Mouse (Mus musculus): Measurements from ENCODE around the gene Gm11444. TPM values are rescaled to one million over a fixed set of nuclear protein-coding genes. Genes with fewer than 3 reads are reported as not detected.
A peak's percentile ranks its signal among the peaks of the same experiment; 100 is the strongest.

The Gm11444 gene
- total and polyA plus RNA-seq, 3 experiments, result not detected

- H3K79me2 ChIP-seq (replicated peaks; ENCODE audit: control insufficient read depth, extremely low read depth, insufficient read depth, poor library complexity, severe bottlenecking), result no peaks in the 10 kb centered on the region
- H3K4me2 ChIP-seq (ENCODE audit: insufficient read depth, low read depth, poor library complexity, severe bottlenecking), result peak overlapping the region; percentile 5; the same call in 1 of the 2 replicates
- TF ChIP-seq ZNF384 (IDR thresholded peaks at IDR 0.05; ENCODE audit: low read depth, low read length), result peak; percentile 74
- no peak for TF ChIP-seq JUN (IDR thresholded peaks at IDR 0.05; ENCODE audit: insufficient read depth, low read depth, low read length)
- TF ChIP-seq MEF2A (IDR thresholded peaks at IDR 0.05; ENCODE audit: borderline replicate concordance, low read depth, low read length), result peak; percentile 72; the same call in 1 of the 2 replicates
- TF ChIP-seq EP300 (IDR thresholded peaks at IDR 0.05; ENCODE audit: low read length), result peak; percentile 51
- no peak for TF ChIP-seq USF2 (conservative IDR thresholded peaks at IDR 0.05; ENCODE audit: low read depth, low read length)
- no peak for TF ChIP-seq ELF1 (IDR thresholded peaks at IDR 0.05; ENCODE audit: low read depth, low read length)
- peak; percentile 59 for TF ChIP-seq ETS1 (conservative IDR thresholded peaks at IDR 0.05; ENCODE audit: low read depth, low read length)
- TF ChIP-seq NELFE (IDR thresholded peaks at IDR 0.05; ENCODE audit: low read depth, low read length), result no peak
- TF ChIP-seq MXI1 (IDR thresholded peaks at IDR 0.05; ENCODE audit: low read depth, low read length), result no peak
- peak; percentile 59; the same call in 1 of the 2 replicates for TF ChIP-seq BHLHE40 (IDR thresholded peaks at IDR 0.05; ENCODE audit: low read depth, low read length)
- peak; percentile 37; the same call in 1 of the 2 replicates for TF ChIP-seq TCF12 (IDR thresholded peaks at IDR 0.05; ENCODE audit: low read depth, low read length)
- no peak for TF ChIP-seq SIN3A (IDR thresholded peaks at IDR 0.05; ENCODE audit: low read length)
- no peak for TF ChIP-seq PAX5 (IDR thresholded peaks at IDR 0.05; ENCODE audit: low read length)
- no peak for TF ChIP-seq MAZ (IDR thresholded peaks at IDR 0.05; ENCODE audit: low read depth, low read length)
- peak; percentile 76 for TF ChIP-seq IRF4 (IDR thresholded peaks at IDR 0.05; ENCODE audit: low read depth, low read length)
- no peak for TF ChIP-seq SMC3 (IDR thresholded peaks at IDR 0.05; ENCODE audit: low read depth, low read length)
- no peak overlapping the region for H3K4me3 ChIP-seq (replicated peaks in 1 of 3; ENCODE audit: low read depth in 2 of 3, low read length in 2 of 3, poor library complexity in 1 of 3)
- in situ Hi-C loops (cut with MboI; ENCODE audit: low pct_ligation_motif_present, low pct_unique_long_range_greater_than_20kb, low sequenced_read_pairs) (no loop called here), dilution Hi-C loops (cut with MboI; ENCODE audit: extremely low pct_ligation_motif_present, extremely low pct_unique_long_range_greater_than_20kb, low sequenced_read_pairs) (no loop called here)
- H3K9me3 ChIP-seq (replicated peaks; ENCODE audit: low read length), result no peaks in the 10 kb centered on the region
- H3K9ac ChIP-seq (ENCODE audit: insufficient read depth, low read depth), result no peak overlapping the region
- peak overlapping the region; percentile 7; the same call in 1 of the 2 replicates for H3K27ac ChIP-seq (ENCODE audit: insufficient read depth, low read depth)
- peaks cover 34 to 50% of the 10 kb centered on the region in 2 experiments for H3K4me1 ChIP-seq (ENCODE audit: control insufficient read depth in 1 of 2, insufficient read depth in 2 of 2)
- H3K36me3 ChIP-seq (replicated peaks in 1 of 2; ENCODE audit: control insufficient read depth in 1 of 2, insufficient read depth in 1 of 2, low read length in 1 of 2), result no peaks in the 10 kb centered on the region
- DNase-seq (ENCODE audit: extremely low read depth), result peak; percentile 84
- H3K27me3 ChIP-seq (replicated peaks), result no peaks in the 10 kb centered on the region
Observed at GRCm38 (mm10) chr11:85811676-85812075, 38.5 kb downstream of the Gm11444 start.

- no peak overlapping the region for H3K27ac ChIP-seq (ENCODE audit: insufficient read depth, low read depth)
- H3K9ac ChIP-seq (ENCODE audit: insufficient read depth, low read depth), result no peak overlapping the region
- no peaks in the 10 kb centered on the region for H3K79me2 ChIP-seq (replicated peaks; ENCODE audit: control insufficient read depth, extremely low read depth, insufficient read depth, poor library complexity, severe bottlenecking)
- no peak overlapping the region for H3K4me3 ChIP-seq (replicated peaks in 1 of 3; ENCODE audit: low read depth in 2 of 3, low read length in 2 of 3, poor library complexity in 1 of 3)
- H3K36me3 ChIP-seq (replicated peaks in 1 of 2; ENCODE audit: control insufficient read depth in 1 of 2, insufficient read depth in 1 of 2, low read length in 1 of 2), result no peaks in the 10 kb centered on the region
- peak overlapping the region; percentile 27; the same call in 1 of the 2 replicates for H3K4me2 ChIP-seq (ENCODE audit: insufficient read depth, low read depth, poor library complexity, severe bottlenecking)
- in situ Hi-C loops (cut with MboI; ENCODE audit: low pct_ligation_motif_present, low pct_unique_long_range_greater_than_20kb, low sequenced_read_pairs), result no loop called here
- H3K9me3 ChIP-seq (replicated peaks; ENCODE audit: low read length), result no peaks in the 10 kb centered on the region
- dilution Hi-C loops (cut with MboI; ENCODE audit: extremely low pct_ligation_motif_present, extremely low pct_unique_long_range_greater_than_20kb, low sequenced_read_pairs), result no loop called here
- no peak for DNase-seq (ENCODE audit: extremely low read depth)
- H3K4me1 ChIP-seq (ENCODE audit: control insufficient read depth in 1 of 2, insufficient read depth in 2 of 2), result peaks cover 34 to 50% of the 10 kb centered on the region in 2 experiments
- H3K27me3 ChIP-seq (replicated peaks), result no peaks in the 10 kb centered on the region
- no peak for TF ChIP-seq CHD2 (IDR thresholded peaks at IDR 0.05; ENCODE audit: low read length)
- peak; percentile 56; the same call in 1 of the 2 replicates for TF ChIP-seq MYC (IDR thresholded peaks at IDR 0.05; ENCODE audit: low read depth, low read length)
- no peak for TF ChIP-seq IRF4 (IDR thresholded peaks at IDR 0.05; ENCODE audit: low read depth, low read length)
- no peak for TF ChIP-seq ZMIZ1 (IDR thresholded peaks at IDR 0.05; ENCODE audit: low read depth, low read length)
- peak; percentile 96 for TF ChIP-seq MAX (IDR thresholded peaks at IDR 0.05; ENCODE audit: low read length)
- peak; percentile 83 for TF ChIP-seq BHLHE40 (IDR thresholded peaks at IDR 0.05; ENCODE audit: low read depth, low read length)
Observed at GRCm38 (mm10) chr11:85811229-85811628, 38.9 kb downstream of the Gm11444 start.

All from CH12.LX (cell line).